Mouse (Mus musculus): ENCODE measurements at regions not wholly inside any gene's neighbourhood (a gene's known extent, or its start where the extent isn't known, plus 50 kb on each side); places are given as distances from the start of the nearest gene placed in this dataset.

- DNase-seq: no peak
These were observed 128.8 kb upstream of the Dock1 start for GRCm38 (mm10) chr7:134541699-134542098.

DNA sequence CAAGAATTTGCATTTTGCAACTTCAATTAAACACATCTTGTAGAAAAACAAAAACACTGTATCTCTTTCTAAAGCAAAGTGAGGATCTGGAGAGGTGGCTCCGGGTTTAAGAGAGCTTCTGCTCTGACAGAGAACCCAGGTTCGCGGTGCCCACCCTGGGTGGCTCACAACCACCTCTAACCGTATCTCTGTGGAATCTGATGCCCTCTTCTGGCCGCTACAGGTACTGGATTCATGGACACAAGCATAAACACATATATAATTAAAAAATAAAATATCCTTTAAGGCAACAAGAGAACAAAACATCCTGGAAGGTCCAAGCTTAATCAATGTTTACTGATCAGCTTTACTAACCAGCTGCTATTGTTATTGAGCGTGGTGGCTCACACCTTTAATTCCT is 124.3 kb upstream of the Dock1 start:
- DNase-seq: no peak

DNA sequence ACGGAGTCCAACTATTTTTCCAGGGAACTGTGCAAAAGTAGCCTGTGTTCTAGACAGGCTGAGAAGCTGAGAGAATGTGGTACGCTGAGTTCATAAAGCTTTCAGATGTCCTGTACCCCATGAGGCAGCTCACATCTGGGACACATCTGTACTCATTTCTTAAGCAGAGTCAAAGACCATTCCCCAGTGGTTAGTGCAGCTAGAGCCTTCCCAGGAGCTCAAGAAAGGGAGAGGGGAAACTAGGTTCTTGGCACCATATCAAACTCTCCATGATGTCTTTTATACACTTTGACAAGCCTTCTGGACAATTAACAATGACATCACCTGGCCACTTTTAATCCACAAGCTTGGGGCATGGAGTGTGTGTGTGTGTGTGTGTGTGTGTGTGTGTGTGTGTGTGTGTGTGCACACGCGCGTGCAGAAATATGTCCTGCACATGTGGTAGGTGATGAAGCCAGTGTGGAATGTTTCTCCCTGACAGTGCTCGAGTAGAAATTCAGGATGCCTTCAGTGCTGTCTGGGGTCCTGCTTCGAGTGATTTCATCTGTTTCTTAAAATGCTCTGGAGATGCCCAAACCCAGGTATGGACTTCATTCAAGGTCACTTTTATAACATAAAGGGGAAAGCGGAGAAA is 121.1 kb upstream of the Dock1 start:
- DNase-seq: peak; percentile 11

DNA sequence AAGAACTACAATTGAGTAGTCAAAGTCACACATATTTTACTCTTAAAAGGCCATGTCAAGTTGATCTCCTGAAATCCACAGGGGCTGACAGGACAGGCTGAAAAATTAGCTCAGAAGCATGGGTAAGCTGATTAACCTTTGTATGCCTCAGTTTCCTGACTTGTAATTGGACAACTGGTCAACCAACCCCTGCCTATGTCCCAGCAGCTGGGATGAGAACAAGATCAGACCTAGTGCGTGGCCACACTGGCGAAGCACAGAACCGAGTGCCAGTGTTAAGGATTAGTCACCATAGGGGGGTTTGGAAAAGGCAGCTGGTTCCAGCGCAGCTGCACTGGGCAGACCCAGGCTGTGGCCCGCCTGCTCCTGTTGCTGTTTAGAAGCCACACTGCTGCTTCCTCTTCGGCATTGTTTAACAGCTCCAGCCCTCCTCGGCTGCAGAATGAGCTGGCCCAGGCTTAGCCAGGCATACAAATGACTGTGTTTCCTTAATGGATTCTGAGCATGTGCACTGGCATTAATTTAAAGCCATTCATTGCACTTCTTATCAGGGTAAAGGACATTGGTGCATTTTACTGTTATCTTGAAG is 120.1 kb upstream of the Dock1 start:
- DNase-seq: peak; percentile 27

DNA sequence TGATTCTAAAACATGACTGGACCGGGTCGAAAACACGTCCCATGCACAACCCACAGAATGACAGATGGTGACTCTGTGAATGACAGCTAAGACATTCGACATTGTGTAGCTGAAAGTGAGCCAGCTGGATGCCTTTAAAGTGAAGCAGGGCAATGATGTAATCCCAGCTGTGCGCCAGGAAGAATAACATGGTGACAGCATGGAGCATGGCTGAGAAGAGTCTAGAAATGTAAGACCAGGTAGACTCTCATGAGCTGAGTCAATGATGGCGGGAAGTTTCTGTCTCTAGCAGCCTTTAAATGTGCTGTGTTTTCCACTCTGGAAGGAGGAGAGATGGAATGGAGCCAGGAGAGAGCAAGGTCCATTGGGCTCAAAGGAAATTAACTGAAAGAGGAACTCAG is 118.4 kb upstream of the Dock1 start:
- DNase-seq: no peak

- no peak for DNase-seq
These were observed 114.4 kb upstream of the Dock1 start for GRCm38 (mm10) chr7:134556061-134556460.

GRCm38 (mm10) chr7:134566322-134566721 is 104.1 kb upstream of the Dock1 start:
- peak; percentile 82 for DNase-seq

GRCm38 (mm10) chr7:134569247-134569646 is 101.2 kb upstream of the Dock1 start:
- DNase-seq: no peak

DNA sequence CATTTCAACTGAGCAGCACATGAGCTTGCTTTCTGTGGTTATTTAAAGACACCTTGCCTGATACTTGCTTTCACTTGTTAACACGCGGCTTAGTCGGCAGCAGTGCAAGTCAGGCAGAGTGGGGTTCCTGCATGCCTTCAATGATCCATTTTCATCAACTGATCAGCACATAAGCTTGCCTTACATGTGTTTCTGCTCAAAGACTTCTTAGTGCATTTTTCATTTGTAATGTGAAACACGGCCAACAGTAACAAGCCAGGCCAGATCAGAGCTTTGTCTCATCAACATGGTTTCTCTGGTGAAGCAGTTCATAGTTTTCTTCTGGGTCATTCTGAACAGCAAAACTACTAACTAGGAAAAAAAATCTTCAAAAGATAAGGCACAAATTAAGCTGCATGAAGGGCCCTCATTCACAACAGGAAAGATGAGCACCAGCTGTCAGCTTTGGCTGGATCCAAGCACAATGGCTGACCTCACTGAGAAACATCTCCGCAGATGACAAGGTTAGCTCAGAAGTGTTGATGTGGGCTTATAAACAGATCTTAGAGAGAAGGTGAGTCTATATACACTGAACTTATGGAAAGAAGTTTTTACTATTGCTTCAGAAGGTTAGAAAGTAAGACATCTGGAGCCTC is 100.2 kb upstream of the Dock1 start:
- DNase-seq: no peak

DNA sequence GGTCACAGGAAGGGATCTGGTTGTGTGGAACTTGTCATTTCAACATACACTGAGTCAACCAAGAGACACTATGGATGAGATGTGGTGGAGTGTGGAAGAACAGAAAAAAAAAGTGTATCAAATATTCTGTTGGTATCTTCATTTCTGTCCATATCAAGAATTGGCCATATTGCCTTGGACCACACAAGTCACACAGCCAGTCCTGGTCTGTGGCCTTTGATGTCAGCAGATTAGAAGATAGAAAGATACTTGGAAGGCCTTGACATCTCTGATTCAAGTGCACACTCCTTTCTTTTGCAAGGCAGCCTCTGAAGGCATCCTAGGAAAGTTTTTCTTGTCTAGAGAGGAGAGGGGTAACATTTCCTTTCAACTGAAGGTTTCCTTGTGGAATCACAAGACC is 88.7 kb upstream of the Dock1 start:
- no peak for DNase-seq

GRCm38 (mm10) chr7:134585478-134585877 is 85.0 kb upstream of the Dock1 start:
- no peak for DNase-seq

DNA sequence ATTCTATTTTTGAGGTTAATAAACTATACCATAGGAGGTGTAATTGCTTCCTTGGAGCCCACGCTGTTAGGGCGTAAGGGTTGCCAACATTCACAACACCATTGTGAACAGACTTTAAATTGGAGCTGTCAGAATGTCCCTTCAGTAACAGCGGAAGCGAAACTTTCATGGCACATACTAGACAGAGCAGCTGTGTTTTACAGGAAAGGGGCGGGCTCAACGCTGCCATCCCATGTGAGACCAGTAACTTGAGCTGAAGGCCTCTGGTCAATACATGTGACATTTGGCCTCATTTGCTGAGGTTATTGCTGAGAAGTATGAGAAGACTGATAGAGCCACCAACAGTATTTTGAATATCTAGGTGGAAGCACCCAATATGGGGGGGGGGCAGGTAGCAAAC is 83.5 kb upstream of the Dock1 start:
- DNase-seq: no peak

- DNase-seq: no peak
These were observed 62.6 kb upstream of the Dock1 start for GRCm38 (mm10) chr7:134607886-134608285.

DNA sequence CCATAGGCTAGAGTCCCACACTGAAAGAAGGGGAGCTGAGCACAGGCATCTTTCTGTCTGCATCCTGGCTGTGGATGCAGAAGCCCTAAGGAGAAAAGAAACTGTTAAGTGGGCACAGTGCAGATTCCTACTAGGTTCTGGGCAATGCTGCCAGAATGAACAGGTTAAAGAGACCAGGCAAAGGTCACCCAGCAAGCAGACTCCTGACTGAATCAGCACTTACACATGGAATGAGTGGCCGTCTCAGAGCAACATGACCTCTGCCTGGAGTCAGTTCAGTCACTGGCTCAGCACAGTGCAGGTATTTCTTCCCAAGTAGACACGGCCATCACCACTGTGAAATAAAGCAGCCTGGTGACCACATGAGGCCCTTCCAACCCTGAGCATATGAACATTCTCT is 60.3 kb upstream of the Dock1 start:
- DNase-seq: no peak

DNA sequence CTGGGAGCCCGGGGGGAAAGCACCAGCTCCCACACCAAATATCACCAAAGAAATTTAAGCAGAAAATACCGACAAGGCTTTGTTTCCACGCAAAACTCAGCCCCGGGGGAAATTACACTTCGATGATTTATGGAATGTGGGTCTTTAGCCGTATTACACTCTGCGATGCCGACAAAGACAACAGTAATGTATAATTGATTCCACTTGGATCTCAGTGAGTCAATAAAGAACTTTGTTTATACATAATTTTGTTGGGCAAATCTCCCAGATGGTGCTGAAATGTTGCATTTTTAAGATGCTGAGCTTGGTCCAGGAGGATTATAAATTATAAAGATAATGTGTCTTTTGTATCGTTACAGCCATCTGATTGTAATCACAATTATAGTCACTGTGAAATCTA is 59.1 kb upstream of the Dock1 start:
- peak; percentile 16 for DNase-seq

GRCm38 (mm10) chr7:134612175-134612633 is 58.2 kb upstream of the Dock1 start:
- no peak for DNase-seq

DNA sequence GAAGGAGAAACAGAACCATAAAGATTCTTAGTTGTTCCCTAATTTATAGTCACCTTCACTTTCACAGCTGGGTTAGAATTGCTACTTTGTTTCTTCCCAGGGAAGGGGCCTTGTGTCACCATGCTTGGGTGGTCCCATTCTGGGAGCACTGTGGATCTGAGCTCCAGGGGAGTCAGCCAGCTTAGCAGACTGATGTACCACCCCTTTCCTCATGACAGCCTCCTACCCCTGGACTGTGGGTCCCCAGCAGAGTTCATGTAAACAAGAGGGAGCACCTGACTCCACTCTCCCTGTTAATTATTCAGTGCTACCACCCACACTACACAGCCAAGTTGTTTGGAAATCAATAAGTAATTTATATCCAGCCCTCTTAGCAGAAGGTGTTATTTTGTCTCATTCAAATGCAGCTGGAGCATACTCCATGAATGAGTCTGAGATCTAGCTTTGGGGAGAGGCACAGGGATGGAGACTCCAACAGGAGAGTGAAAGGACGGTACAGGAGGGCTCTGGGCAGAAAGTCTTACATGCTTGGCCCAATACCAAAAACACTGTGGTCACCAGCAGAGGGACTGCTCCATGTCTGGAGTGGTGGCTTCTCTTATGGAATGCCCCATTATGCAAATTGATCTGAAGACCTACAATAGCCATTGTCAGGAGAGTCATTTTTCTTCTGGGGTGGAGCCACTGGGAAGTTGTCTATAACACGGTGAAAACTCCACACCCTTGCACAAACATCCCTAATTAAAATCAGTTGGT is 51.1 kb upstream of the Dock1 start:
- peak; percentile 6 for DNase-seq

DNA sequence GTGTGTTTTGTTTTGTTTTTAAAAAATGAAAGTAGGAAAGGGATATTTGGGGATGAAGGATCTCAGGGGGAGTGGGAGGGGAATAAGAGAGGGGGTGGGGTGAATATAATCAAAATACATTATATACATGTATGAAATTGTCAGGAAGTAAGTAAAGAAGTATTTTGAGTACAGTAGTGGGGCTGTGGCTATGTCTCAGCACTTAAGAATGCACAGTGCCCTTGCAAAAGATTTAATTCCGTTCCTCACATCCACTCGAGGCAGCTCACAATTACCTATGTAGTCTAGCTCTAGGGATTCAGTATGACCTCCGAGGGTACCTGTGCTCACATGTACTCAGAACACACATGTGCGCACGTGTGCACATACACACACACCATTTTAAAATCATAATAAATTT is 50.4 kb upstream of the Dock1 start:
- no peak for DNase-seq
